ENCODE assay signal across 8 mouse cellular contexts in the genomic region with DNA sequence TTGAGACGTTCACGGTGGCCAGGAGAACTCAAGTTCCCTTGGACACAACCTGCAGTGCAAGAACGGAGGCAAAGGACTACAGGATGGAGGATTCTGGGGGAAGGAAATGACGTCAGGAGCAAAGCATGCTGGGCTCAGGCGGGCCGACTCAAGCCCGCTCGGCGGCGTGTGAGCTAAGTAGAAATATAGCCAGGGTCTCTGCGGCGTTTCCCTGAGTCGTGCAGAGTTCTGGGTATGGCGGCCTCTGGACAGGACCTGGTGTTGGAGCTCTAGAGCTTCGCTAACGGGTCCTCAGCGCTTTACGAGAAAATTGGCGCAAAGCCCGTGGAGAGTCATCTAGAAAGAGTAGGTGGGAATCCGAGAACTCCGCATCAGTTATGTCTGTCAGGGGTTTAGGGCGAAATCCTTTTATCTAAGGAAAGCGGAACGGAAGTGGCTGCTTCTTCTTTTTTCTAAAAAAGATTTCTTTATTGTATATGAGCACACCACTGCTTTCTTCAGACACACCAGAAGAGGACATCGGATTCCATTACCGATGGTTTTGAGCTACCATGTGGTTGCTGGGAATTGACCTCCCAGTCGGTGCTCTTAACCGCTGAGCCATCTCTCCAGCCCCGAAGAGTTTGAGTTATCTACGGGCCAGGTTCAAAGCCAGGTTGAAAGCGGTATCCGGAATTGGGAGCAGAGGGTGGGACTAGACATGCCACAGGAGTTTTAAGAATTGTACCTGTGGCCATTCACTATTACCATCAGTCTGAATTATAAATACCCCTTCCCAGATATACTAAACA. TPM values are rescaled to one million over a fixed set of nuclear protein-coding genes. Genes with fewer than 3 reads are reported as not detected.
DNase-seq lines count a peak whose midpoint lies in the region; ATAC-seq lines count a peak whose summit lies in the region.

TSS of gene Gemin6 (plus strand) at position 116 of the 791 bp plus-strand sequence.

- peak; percentile 88 for DNase-seq in adipocyte (ENCODE audit: low spot score)
- DNase-seq in embryo, embryonic 10 days (ENCODE audit: low spot score): peak; percentile 96
- DNase-seq in gastrocnemius, postnatal 10 days: peak; percentile 71
- DNase-seq in left cerebral cortex, postnatal 10 days (ENCODE audit: extremely low spot score in 1 of 2, low spot score in 2 of 2): peak; percentile 87
- peak; percentile 86 for DNase-seq in right cerebral cortex, postnatal 25 days
- peak; percentile 71 to 77 for DNase-seq in urinary bladder, postnatal 4 days (ENCODE audit: low spot score in 2 of 2)

- intact Hi-C loops in left cerebral cortex, postnatal 10 days (cut with DNase I): no loop called here

- ATAC-seq in inflammation-experienced regulatory T-cells, adult 6 months: peak; percentile 97
- peak; percentile 97 for ATAC-seq in megakaryocyte-erythroid progenitor cell, adult 5-6 weeks (replicated peaks; ENCODE audit: low FRiP score, low TSS enrichment, poor library complexity, severe bottlenecking)

RNA-seq across cellular contexts. Expression of gene Gemin6, which starts in this region (rescaled TPM):
- 1 to 10 TPM; 5.6 to 6.1 TPM for total RNA-seq in gastrocnemius, postnatal 10 days (2021)
- polyA plus RNA-seq in inflammation-experienced regulatory T-cells, adult 6 months (2017; shearing (Covaris generic)): 10 to 100 TPM; 12.7 to 17.5 (median 12.8) TPM
- 1 to 10 TPM; 5.8 to 6.6 TPM for total RNA-seq in left cerebral cortex, postnatal 10 days (2021)
- 38.8 and 45.0 TPM in 2 replicates for total RNA-seq in megakaryocyte-erythroid progenitor cell, adult 5-6 weeks (2014; fragmentation: Nextera tagmentation)
- 40.4 and 46.7 TPM in 2 replicates for total RNA-seq in megakaryocyte-erythroid progenitor cell, adult 5-6 weeks (2017)

Comparison
In these comparisons a context has a peak if more than half of its experiments do, and no peak if none do; other contexts are left out.
1. Peak in every context shown above with its lines: DNase-seq and ATAC-seq.
2. RNA of gene Gemin6 (total RNA-seq): 38.8 to 46.7 TPM in megakaryocyte-erythroid progenitor cell, adult 5-6 weeks; 5.8 to 6.6 TPM in left cerebral cortex, postnatal 10 days and 5.6 to 6.1 TPM in gastrocnemius, postnatal 10 days; every median in the first group is over 4 times any median in the second.